Mouse (Mus musculus) mesoderm, embryonic 11.5 days (tissue): ENCODE measurements around the gene Troap.

ENCODE experiments used
- DNase-seq: peaks from one replicate; pipeline ENCODE4 v3.0.0-alpha.2; 2012; ENCODE audit warnings: low read depth, low spot score

The Troap gene

DNA sequence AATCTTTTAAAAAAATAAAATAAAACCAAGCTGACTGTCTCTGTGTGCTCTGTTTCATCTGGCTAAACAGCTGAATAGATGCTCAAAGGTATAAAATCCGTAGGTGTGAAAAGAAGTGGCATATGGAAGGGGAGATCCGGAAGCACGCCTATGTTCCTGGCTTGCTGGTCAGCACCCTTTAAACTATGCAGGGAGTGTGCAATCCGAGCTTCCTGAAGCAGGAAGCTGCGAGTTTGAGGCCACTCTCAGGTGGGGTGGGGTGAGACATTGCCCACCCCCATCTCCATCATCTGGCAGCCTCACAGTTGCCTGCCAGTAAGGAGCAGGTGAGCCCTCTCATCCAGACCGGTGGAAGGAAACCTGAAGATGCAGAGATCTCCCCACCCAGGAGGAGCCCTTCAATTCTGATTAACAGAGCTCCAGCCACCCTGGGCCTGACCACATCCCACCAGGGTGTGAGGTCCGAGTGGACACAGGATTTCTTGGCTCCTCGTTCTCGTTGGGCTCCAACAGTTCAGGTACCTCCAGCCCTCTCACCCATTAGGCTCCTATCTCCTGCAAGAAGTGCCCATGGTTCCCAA, at the start of gene Troap:
Gene Troap, plus strand, starts transcription at position 557 of the 581 bp plus-strand sequence.
- DNase-seq, result no peak

DNA sequence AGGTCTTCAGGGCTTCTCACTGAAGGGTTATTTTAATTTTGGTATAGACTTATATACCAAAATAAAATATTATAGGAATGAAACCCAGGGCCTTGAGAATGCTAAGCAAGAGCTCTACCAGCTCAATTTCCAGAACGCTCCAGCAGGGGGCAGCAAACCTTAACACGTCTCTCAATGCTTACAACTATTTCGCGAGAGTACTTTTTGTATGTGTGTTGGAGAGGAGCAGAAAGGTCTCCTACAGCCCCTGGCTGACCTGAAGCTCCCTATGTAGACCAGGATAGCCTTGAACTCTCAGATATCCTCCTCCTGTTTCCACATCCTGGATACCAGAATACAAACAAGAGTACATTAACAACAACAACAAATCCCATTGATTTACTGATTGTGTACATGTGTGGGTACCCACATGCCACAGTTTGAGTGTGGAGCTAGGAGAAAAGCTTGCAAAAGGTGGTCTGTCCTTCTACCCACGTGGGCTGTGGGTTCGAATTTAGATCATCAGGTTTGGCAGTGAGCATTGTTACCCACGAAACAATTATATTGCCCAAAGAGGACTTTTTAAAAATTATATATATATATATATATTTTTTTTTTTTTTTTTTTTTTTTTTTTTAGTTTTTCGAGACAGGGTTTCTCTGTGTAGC, 49.6 kb upstream of the Troap start:
- DNase-seq, result peak; percentile 86

DNA sequence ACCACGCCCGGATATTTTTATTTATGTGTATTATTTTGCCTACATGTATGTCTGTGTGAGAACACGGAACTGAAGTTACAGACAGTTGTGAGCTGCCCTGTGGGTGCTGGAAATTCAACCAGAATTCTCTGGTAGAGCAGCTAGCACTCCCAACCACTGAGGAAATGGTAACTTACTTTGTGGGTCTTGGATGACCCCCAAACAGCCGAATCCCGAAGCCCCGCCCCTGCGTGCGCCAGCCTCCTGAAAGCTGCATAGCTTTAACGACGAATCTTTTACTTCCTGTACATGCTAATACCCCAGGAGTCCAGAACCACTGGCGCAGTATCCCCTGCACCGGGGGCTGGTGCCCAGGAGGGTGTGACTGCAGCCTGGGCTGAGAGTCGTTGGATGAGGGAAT, 49.0 kb upstream of the Troap start:
- DNase-seq, result no peak

DNA sequence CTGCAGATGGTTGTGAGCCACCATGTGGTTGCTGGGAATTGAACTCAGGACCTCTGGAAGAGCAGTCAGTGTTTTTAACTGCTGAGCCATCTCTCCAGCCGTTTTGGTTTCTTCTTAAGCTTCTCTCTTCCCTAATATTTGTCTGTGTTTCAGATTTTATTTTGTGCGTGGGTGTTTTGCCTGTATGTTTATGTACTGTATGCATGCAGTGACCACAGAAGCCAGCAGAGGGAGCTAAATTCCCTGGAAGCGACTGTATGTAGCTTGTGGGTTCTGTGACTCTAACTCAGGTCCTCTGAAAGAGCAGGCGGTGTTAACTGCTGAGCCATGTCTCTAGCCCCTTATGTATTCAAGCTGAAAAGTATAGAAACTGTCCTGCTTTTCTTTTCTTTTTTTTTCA, 48.1 kb upstream of the Troap start:
- peak; percentile 60 for DNase-seq

DNA sequence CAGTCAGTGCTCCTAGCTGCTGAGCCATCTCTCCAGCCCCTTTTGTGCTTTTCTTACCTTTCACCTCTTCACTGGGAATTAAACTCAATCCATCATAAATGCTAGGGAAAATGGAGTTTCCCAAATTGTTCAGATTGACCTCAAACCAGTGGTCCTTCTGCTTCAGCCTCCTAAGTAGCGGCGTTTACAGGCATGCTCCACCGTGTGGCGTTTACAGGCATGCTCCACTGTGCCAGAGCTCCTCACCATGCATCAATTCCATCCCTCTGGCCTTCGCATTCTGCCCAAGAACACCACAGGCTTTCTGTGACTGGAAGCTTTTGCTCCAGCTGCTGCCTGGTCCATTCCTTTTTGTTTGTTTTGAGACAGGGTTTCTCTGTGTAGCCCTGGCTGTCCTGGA, 47.3 kb upstream of the Troap start:
- DNase-seq, result no peak

DNA sequence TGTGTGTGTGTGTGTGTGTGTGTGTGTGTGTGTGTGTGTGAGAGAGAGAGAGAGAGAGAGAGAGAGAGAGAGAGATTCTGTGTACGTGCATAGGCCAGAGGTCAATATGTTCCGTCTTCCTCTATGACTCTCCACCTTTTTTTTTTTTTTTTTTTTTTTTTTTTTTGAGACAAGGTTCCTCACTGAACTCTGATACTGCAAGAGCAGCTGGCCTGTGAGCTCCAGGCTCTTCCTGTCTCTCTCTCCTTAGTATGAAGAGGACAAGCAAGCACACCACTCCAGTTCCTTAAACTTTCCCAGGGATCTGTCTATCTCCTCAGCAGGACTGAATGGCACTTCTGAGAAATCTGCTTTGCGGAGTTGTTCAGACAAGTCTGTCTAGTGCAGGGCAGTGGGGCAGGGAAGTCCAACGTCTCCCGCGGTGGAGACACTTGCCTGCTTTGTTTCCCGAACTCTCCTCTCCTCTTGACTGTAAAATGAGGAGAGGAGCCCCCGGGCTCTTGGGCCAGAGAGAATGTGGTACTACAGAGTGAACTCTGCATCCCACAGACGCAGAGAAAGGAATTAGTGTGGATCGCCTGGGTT, 45.4 kb upstream of the Troap start:
- peak; percentile 32 for DNase-seq

DNA sequence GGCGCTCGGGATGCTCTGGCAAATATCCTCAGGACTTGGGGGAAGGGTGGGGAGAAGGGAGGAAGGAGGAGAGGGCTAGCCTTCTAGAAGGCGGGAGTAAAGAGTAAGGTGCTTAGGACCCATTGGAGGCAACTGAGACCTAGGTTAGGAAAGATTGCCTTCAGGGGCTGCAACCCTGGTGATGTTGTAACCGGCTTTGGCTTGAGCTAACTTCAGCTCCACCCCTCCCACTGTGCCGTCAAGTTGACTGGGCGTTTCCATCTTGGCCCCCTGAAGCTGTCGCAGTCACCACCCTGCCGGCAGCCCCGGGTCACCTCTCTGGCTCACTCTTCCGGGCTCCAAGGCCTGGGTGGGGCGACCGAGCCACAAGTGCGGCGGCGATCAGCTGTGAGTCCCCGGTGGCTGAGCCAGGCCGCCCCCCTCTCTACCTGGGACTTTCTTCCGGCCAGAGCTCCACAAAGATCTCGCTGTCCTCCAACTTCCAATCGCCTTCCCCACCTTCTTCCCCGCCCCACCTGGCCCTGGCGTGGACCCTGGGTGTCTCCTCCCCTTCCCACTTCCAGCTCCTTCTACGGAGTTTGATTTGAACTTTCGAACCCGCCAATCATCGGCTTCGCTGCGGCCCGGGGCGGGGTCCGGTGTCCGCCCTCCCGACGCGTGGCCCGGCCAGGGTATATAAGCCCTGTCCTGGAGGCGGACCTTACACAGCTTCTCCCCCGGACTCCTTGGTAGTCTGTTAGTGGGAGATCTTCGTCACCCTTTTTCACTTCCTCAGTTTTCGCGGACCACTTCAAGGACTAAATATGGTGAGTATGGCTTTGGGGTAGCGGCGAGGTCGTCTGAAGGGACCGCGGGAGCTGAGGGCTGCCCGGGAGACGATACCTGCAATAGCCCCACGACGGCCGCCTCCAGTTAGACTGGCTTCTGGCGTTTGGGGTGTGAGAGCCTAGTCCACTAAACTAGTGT, 44.5 kb upstream of the Troap start, which contains the start of gene Tuba1c:
Gene Tuba1c, plus strand, starts transcription at position 273 of the 966 bp plus-strand sequence.
- DNase-seq, result peak; percentile 92

DNA sequence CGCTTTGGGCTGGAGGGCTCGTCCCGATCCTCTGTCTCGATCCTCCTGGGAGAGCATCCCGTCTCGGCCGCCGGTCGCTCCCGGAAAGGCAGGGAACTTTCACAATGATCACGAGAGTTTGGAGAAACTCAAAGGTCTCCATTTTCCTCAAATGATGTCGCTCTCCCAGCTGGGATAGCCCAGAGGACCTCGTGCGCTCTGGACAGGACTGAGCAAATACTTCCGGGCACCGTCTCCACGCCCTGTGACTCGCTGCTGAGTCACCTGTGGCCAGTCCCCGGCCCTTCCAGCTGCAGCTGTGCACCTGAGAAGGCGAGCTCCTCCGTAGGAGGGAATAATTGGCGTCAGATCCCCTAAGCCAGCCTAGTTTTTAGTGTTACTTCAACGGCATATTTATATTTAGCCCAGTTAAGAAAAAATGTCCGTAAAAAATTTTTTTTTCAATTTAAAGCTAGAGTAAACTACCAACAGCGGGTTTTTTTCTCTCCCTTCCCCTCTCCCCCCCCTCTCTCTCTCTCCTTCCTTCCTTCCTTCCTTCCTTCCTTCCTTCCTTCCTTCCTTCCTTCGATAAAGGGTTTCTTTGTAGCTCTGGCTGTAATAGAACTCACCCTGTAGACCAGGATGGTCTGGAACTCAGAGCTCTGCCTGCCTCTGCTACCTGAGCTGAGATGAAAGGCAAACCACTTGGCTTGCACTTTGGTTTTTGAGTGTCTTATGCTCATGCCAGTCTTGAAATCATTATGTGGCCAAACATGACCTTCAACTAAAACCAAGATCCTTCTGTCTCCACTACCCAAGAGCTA, 43.6 kb upstream of the Troap start:
- DNase-seq, result no peak

DNA sequence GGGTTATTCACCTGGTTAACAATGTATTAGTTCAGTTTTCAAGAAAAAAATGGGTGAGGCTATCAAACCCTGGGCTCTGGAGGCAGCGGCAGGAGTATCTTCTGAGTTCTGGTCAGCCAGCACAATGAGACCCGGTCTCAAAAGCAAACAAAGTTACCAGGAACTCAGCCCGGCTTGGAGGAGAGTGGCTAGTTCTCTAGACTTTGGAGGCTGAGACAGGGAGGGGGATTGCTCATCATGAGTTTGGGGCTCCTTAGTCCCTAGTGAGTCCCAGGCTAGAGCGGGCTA, 43.0 kb upstream of the Troap start:
- DNase-seq, result no peak

DNA sequence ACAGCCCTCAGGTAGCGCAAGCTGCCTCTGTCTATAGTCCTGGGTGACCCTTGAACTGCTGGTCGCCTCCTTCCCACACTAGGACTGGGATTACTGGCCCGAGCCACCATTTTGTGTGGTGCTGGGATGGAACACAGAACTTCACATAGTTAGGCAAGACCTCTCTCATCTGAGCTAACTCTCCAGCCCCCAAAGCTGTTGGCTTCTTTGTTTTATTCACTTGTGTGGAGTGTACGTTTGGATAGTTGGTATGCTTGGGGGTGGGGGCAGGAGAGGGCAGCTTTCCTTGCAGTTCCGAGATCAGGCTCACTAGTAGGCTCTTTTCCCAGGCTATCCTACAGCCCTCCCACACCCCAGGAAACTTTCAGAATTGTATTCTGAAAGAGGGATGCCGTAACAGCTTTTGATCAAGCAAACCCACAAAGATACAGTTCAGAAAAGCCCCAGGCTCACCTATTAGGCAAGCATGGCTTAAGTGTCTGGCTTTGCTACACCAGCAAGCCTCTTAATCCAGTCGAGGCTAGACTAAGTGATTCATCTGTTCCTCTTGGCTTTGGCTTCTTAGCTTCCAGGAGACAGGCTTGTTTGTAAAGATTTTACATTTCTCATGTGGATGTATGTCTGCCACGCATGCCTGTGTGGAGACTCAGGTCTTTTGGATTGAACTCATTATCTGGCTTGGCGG, 42.2 kb upstream of the Troap start:
- no peak for DNase-seq

DNA sequence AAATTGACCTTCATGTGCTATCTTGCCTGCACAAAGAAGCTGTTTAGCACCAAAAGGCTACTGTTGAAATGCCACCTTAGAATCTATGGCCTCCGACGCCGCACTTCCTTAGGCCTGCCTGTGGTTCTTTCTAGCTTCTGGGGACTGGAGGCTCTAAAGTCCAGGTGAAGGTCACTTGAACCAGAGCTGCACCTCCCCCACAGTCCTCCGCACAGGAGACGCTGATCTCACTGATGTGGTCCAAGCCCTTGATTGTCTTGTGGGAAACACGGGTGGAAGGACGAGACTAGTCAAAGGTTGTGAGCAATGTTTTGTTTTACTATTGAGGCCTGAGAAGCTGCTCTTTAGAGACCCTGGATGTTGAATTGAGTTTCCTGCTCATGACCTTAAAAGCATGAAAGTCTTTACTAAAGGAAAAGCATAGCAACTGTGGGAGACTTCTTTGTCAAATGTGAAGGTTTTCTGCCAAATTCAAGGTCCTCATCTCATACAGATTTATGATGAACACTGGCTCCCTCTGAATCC, 41.6 kb upstream of the Troap start:
- DNase-seq, result no peak

DNA sequence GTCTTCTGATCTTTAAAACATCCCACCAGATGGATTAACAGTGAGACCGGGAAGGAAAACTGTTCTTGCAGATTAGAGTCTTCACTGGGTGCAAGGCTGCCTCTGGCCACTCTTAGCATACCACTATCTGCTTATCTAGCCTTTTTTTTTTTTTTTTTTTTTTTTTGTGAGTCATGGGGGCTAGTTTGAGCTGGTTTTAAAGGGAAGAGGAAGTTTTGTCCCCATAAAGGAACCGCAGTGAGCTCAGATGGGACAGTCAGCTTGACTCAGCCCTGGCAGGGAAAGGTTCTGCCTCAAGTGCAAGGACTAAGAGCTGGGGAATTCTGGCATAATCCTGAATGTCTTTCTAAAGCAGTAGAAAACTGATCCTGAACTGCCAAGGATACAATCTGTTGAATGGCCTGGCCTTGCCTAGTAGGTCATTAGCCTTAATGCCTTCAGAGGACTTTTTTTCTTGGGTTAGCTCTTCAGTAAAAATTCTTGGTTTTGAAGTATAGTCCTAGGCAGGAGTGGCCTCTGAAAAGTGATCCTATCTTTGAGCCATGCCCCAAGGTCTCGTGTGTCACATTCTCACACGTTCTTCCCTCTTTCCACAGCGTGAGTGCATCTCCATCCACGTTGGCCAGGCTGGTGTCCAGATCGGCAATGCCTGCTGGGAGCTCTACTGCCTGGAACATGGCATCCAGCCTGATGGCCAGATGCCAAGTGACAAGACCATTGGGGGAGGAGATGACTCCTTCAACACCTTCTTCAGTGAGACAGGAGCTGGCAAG, 40.7 kb upstream of the Troap start:
- no peak for DNase-seq

DNA sequence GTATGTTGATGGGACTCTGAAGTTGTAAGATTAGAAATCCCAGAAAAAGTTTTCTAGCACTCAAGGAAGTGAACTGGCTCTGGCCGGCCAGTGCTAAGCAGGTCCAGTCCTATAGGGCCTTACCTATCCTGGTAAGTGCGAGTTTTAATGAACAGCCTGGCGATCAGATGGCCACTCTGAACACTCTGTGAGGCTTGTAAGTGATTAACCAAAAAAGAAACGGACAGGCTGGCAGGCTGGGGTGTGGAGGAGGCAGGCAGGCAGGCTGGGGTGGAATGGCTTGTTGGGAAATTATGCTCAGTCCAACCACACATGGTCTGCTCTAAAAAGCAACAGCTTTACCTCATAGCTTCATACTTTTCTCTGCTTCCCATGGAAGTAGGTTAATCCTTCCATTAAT, 38.9 kb upstream of the Troap start:
- DNase-seq, result no peak

DNA sequence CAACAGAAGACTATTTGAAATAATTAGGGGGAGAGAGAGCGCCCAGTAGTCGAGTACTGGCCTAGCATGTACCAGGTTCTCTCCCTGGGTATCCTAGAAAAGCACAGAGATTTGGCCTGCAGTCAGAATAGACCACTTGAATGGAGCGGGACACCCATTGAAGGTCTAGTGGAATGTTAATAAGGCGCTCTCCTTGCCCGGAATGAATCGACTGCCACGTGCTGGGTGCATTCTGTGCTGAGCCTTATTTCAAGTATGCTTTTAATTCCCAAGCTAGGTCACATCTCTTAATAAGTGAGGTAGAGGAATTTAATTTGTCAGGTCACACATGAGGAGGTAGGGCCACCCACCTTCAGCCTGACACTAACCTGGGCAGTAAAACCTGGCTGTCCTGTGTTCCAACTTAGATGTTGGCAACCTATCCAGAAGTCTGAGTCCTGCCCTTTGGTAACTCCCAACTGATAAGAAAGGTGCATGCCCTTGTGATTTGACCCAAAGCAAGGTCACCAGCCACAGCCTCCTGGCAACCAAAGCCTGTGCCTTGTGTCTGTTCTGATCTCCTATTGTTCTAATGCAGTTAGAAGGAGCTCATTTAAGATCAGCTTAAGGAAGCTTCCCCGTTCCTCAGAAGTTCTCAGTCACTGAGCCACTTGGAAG, 38.0 kb upstream of the Troap start:
- DNase-seq, result no peak

DNA sequence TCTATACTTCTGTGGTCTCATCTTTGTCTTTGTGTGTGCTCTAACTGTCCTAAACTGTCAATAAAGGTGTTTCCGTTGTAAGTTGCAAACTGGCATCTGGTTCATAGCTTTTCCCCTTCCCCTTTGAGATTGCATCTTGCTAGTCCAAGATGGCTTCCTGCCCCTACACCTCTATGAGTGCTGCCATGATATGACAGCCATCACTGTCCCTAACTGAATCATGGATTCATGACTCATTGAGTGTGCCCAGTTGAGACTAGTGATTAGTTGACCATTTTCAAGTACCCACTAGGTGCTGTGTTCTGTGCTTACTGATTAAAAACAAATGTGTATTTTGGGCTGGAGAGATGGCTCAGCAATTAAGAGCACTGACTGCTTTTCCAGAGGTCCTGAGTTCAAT, 36.4 kb upstream of the Troap start:
- no peak for DNase-seq

DNA sequence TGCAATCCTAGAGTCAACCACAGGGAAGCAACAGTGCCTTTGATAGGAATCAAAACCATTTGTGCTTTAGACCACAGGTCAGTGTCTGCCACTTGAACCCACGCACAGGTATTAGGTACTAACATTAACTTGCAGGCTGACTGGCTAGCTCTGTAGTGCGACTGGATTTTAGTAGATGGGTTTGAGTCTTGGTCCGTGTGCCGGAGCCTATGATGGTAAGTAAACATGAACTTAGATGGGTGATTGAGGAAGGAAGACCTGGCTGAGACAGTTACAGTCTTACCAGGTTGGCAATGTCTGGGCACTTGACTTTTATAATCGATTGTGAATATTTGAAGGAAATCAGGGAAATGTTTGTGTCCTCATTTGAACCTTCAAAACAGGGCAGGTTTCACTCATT, 35.6 kb upstream of the Troap start:
- no peak for DNase-seq

DNA sequence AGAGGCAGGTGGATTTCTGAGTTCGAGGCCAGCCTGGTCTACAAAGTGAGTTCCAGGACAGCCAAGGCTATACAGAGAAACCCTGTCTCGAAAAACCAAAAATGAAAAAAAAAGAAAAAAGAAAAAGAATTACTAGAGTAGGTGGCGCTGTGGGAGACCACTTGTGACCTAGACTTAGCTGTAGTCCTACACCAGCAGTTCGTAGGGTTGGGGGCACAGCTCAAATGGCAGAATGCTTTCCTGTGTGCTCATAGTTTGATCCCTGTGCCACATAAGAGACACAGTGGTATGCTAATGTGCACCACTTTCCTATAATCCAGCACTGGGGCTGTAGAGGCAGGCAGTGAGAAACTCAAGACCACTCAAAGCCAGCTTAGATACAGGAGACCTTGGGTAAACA, 35.1 kb upstream of the Troap start:
- DNase-seq, result no peak

DNA sequence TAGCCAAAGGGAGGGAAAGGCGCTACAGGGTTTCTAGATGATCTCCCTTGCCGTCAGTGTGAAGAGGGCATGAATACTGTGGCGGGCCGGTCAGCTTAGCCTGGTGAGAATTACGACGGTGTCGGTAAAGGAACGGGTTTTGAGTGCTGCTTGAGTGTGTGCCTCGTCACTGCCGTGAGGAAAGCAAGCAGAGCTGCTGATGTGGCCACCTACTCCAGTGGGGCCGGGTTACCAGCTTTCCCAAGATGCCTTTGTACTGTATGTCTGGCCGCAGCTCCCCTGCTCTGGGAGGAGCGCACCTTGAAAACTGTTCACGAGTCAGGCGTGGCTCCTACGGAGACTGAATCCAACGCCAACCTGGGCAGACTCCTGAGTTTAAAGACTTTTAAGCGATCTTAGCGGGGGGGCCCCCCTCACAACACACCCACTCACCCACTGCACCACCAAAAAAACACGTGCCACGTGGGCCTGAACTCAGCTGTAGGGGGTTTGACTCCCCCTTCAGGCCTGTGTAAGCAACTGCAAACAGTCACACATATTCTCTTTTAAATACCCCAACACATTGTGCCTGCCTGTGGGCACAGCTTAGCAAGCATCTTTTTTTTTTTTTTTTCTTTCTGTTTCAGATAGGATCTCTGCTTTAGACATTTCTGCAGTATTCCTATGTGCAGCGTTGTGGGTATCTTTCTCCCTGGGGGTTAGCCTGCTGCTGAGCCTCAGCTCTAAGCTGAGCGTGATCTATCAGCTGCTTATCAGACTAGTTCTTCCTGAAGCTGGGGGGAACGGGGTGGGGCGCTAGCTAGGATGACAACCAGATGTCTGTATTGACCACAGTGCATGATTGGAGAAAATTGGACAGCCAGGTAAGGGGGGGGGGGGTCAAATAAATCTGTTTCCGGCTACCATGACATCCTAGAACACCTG, 34.1 kb upstream of the Troap start:
- no peak for DNase-seq
